Mouse (Mus musculus): Measurements from ENCODE around the gene Tmem131. TPM values are rescaled to one million over a fixed set of nuclear protein-coding genes. Genes with fewer than 3 reads are reported as not detected.

Gene Tmem131
- polyA plus RNA-seq, 1 experiment from 2014 or later: 19.3 TPM

GRCm38 (mm10) chr1:36874874-36875561, 68.4 kb downstream of the Tmem131 start:
- no peak for DNase-seq (ENCODE audit: low spot score)
- H3K4me2 ChIP-seq (ENCODE audit: low read depth): no peak overlapping the region
- no peak for ATAC-seq (ENCODE audit: insufficient read depth, low FRiP score, low TSS enrichment)
- H3K4me1 ChIP-seq (ENCODE audit: control insufficient read depth, insufficient read depth, low read length): no peaks in the 10 kb centered on the region
- no peak overlapping the region for H3K27ac ChIP-seq (ENCODE audit: low read depth, low read length)
- H3K36me3 ChIP-seq (ENCODE audit: control insufficient read depth, insufficient read depth, low read length): no peaks in the 10 kb centered on the region
- no peak overlapping the region for H3K9ac ChIP-seq (ENCODE audit: low read length)
- no peaks in the 10 kb centered on the region for H3K27me3 ChIP-seq (ENCODE audit: control insufficient read depth, insufficient read depth, low read length)
- 85% methylated on average over 8 of the region's 8 CpGs for WGBS
- no peaks in the 10 kb centered on the region for H3K9me3 ChIP-seq (ENCODE audit: control insufficient read depth, low read length)
- no peak overlapping the region for H3K4me3 ChIP-seq (ENCODE audit: low read depth, low read length)

- Histone ChIP-seq H3K4me2 (ENCODE audit: low read depth) (no peak overlapping the region), H3K4me1 (ENCODE audit: control insufficient read depth, insufficient read depth, low read length) (no peaks in the 10 kb centered on the region), H3K4me3 (ENCODE audit: low read depth, low read length) (no peak overlapping the region), H3K9me3 (ENCODE audit: control insufficient read depth, low read length) (no peaks in the 10 kb centered on the region), H3K36me3 (ENCODE audit: control insufficient read depth, insufficient read depth, low read length) (no peaks in the 10 kb centered on the region; the same call in 1 of the 2 replicates), H3K9ac (ENCODE audit: low read length) (no peak overlapping the region), H3K27ac (ENCODE audit: low read depth, low read length) (no peak overlapping the region), H3K27me3 (ENCODE audit: control insufficient read depth, insufficient read depth, low read length) (no peaks in the 10 kb centered on the region)
- WGBS: 77% methylated on average over 4 of the region's 4 CpGs
- no peak for DNase-seq (ENCODE audit: low spot score)
- ATAC-seq (ENCODE audit: insufficient read depth, low FRiP score, low TSS enrichment): no peak
Observed at GRCm38 (mm10) chr1:36871238-36871637, 72.2 kb downstream of the Tmem131 start.

DNA sequence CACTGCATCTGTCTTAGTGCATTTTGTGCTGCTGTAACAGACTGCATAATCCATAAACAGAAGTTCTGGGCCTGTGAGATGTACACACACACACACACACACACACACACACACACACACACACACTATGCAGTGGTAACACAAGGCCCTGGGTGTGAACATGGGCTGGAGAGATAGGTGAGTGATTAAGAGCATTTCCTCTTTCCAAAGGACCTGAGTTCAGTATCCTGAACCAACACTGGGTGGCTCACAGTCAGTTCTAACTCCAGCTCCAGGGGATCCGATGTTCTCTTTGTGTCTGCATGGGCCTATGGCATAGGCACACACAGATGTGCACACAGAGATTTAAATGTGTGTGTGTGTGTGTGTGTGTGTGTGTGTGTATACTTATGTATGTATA, 72.9 kb downstream of the Tmem131 start:
- no peak overlapping the region for H3K9ac ChIP-seq (ENCODE audit: low read length)

GRCm38 (mm10) chr1:36864757-36865156, 78.7 kb downstream of the Tmem131 start:
- ATAC-seq (ENCODE audit: insufficient read depth, low FRiP score, low TSS enrichment) (no peak), DNase-seq (ENCODE audit: low spot score) (no peak)
- no peaks in the 10 kb centered on the region for H3K27me3 ChIP-seq (ENCODE audit: control insufficient read depth, insufficient read depth, low read length)
- no peak overlapping the region for H3K27ac ChIP-seq (ENCODE audit: low read depth, low read length)
- no peaks in the 10 kb centered on the region for H3K9me3 ChIP-seq (ENCODE audit: control insufficient read depth, low read length)
- no peaks in the 10 kb centered on the region for H3K4me1 ChIP-seq (ENCODE audit: control insufficient read depth, insufficient read depth, low read length)
- no peak overlapping the region for H3K9ac ChIP-seq (ENCODE audit: low read length)
- WGBS: 73% methylated on average over 3 of the region's 3 CpGs
- no peak overlapping the region for H3K4me2 ChIP-seq (ENCODE audit: low read depth)
- H3K36me3 ChIP-seq (ENCODE audit: control insufficient read depth, insufficient read depth, low read length): no peaks in the 10 kb centered on the region; the same call in none of the 2 replicates
- no peak overlapping the region for H3K4me3 ChIP-seq (ENCODE audit: low read depth, low read length)

More for the DNA sequence above, 72.9 kb downstream of the Tmem131 start:
- Histone ChIP-seq H3K9me3 (ENCODE audit: control insufficient read depth, low read length) (no peaks in the 10 kb centered on the region), H3K4me2 (ENCODE audit: low read depth) (no peak overlapping the region), H3K27me3 (ENCODE audit: control insufficient read depth, insufficient read depth, low read length) (no peaks in the 10 kb centered on the region), H3K27ac (ENCODE audit: low read depth, low read length) (no peak overlapping the region), H3K4me3 (ENCODE audit: low read depth, low read length) (no peak overlapping the region), H3K4me1 (ENCODE audit: control insufficient read depth, insufficient read depth, low read length) (no peaks in the 10 kb centered on the region), H3K36me3 (ENCODE audit: control insufficient read depth, insufficient read depth, low read length) (no peaks in the 10 kb centered on the region; the same call in 1 of the 2 replicates)
- ATAC-seq (ENCODE audit: insufficient read depth, low FRiP score, low TSS enrichment) (no peak), DNase-seq (ENCODE audit: low spot score) (no peak)
- WGBS: 89% methylated on average over 1 of the region's 1 CpGs

DNA sequence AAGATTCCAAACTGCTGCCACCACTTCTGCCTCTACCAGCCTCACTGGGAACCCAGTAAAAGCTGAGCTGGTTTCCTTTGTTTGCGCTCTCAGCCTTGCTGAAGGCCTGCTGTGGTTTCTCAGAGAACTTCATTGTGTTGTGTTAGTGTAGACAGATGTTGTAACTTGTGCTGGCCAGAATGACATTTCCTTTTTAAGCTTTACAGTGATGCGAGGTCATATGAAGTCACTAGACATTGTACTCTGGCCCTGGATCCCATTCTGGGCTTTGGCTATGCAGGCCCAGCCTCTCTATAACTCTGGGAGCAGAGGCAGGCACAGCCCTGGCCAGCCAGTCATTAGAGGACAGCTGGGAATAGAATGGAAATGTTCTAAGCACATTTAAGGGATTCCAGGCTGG, 81.7 kb downstream of the Tmem131 start:
- H3K9me3 ChIP-seq (ENCODE audit: control insufficient read depth, low read length): no peaks in the 10 kb centered on the region

DNA sequence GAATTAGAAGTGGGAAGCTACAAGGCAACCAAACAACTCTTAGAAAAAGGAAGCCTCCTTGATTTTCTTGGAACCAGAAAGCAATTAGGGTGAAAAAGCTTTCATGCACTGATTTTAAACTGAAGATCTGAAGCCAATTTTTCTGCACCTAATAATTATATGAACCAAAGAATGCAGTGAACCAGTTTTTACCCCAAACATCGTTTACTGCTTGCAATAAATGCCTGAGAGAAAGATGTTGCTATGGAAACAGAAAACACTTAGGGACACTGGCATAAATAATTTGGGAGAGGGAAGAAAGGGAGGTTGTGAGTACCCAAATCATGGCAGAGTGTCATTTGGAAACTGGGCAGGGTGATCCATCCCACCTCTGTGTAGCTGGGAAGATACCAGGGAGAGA, 82.6 kb downstream of the Tmem131 start:
- no peaks in the 10 kb centered on the region for H3K27me3 ChIP-seq (ENCODE audit: control insufficient read depth, insufficient read depth, low read length)
- H3K4me1 ChIP-seq (ENCODE audit: control insufficient read depth, insufficient read depth, low read length): no peaks in the 10 kb centered on the region
- no peak overlapping the region for H3K9ac ChIP-seq (ENCODE audit: low read length)
- H3K9me3 ChIP-seq (ENCODE audit: control insufficient read depth, low read length): no peaks in the 10 kb centered on the region
- ATAC-seq (ENCODE audit: insufficient read depth, low FRiP score, low TSS enrichment): no peak
- H3K4me3 ChIP-seq (ENCODE audit: low read depth, low read length): no peak overlapping the region
- no peaks in the 10 kb centered on the region; the same call in 1 of the 2 replicates for H3K36me3 ChIP-seq (ENCODE audit: control insufficient read depth, insufficient read depth, low read length)
- H3K27ac ChIP-seq (ENCODE audit: low read depth, low read length): no peak overlapping the region
- no peak for DNase-seq (ENCODE audit: low spot score)
- H3K4me2 ChIP-seq (ENCODE audit: low read depth): no peak overlapping the region
- 39% methylated on average over 1 of the region's 1 CpGs for WGBS

More for the DNA sequence above, 81.7 kb downstream of the Tmem131 start:
- Histone ChIP-seq H3K4me3 (ENCODE audit: low read depth, low read length) (no peak overlapping the region), H3K36me3 (ENCODE audit: control insufficient read depth, insufficient read depth, low read length) (no peaks in the 10 kb centered on the region; the same call in 1 of the 2 replicates), H3K4me1 (ENCODE audit: control insufficient read depth, insufficient read depth, low read length) (no peaks in the 10 kb centered on the region), H3K27me3 (ENCODE audit: control insufficient read depth, insufficient read depth, low read length) (no peaks in the 10 kb centered on the region), H3K4me2 (ENCODE audit: low read depth) (no peak overlapping the region), H3K9ac (ENCODE audit: low read length) (no peak overlapping the region), H3K27ac (ENCODE audit: low read depth, low read length) (no peak overlapping the region)
- WGBS: 82% methylated on average over 2 of the region's 2 CpGs
- ATAC-seq (ENCODE audit: insufficient read depth, low FRiP score, low TSS enrichment): no peak
- no peak for DNase-seq (ENCODE audit: low spot score)

- no peaks in the 10 kb centered on the region for H3K27me3 ChIP-seq (ENCODE audit: control insufficient read depth, insufficient read depth, low read length)
- no peak overlapping the region for H3K9ac ChIP-seq (ENCODE audit: low read length)
- no peak overlapping the region for H3K4me2 ChIP-seq (ENCODE audit: low read depth)
- ATAC-seq (ENCODE audit: insufficient read depth, low FRiP score, low TSS enrichment) (no peak), DNase-seq (ENCODE audit: low spot score) (no peak)
- H3K4me3 ChIP-seq (ENCODE audit: low read depth, low read length): no peak overlapping the region
- H3K27ac ChIP-seq (ENCODE audit: low read depth, low read length): no peak overlapping the region
- whole genome bisulfite sequencing: 62% methylated on average over 4 of the region's 4 CpGs
- H3K4me1 ChIP-seq (ENCODE audit: control insufficient read depth, insufficient read depth, low read length): no peaks in the 10 kb centered on the region
- H3K36me3 ChIP-seq (ENCODE audit: control insufficient read depth, insufficient read depth, low read length): no peaks in the 10 kb centered on the region; the same call in 1 of the 2 replicates
- no peaks in the 10 kb centered on the region for H3K9me3 ChIP-seq (ENCODE audit: control insufficient read depth, low read length)
Observed at GRCm38 (mm10) chr1:36860431-36860849, 83.0 kb downstream of the Tmem131 start.

GRCm38 (mm10) chr1:36857081-36857480, 86.4 kb downstream of the Tmem131 start:
- Histone ChIP-seq H3K9ac (ENCODE audit: low read length) (no peak overlapping the region), H3K36me3 (ENCODE audit: control insufficient read depth, insufficient read depth, low read length) (no peaks in the 10 kb centered on the region; the same call in 1 of the 2 replicates), H3K9me3 (ENCODE audit: control insufficient read depth, low read length) (no peaks in the 10 kb centered on the region), H3K4me2 (ENCODE audit: low read depth) (no peak overlapping the region), H3K27me3 (ENCODE audit: control insufficient read depth, insufficient read depth, low read length) (no peaks in the 10 kb centered on the region), H3K27ac (ENCODE audit: low read depth, low read length) (no peak overlapping the region), H3K4me1 (ENCODE audit: control insufficient read depth, insufficient read depth, low read length) (no peaks in the 10 kb centered on the region), H3K4me3 (ENCODE audit: low read depth, low read length) (no peak overlapping the region)
- ATAC-seq (ENCODE audit: insufficient read depth, low FRiP score, low TSS enrichment) (no peak), DNase-seq (ENCODE audit: low spot score) (no peak)
- over 99% methylated on average over 6 of the region's 6 CpGs for WGBS

- H3K27ac ChIP-seq (ENCODE audit: low read depth, low read length): no peak overlapping the region
- no peaks in the 10 kb centered on the region for H3K9me3 ChIP-seq (ENCODE audit: control insufficient read depth, low read length)
- ATAC-seq (ENCODE audit: insufficient read depth, low FRiP score, low TSS enrichment): no peak
- H3K4me2 ChIP-seq (ENCODE audit: low read depth): no peak overlapping the region
- WGBS: 68% methylated on average over 10 of the region's 10 CpGs
- no peak for DNase-seq (ENCODE audit: low spot score)
- H3K36me3 ChIP-seq (ENCODE audit: control insufficient read depth, insufficient read depth, low read length): no peaks in the 10 kb centered on the region; the same call in 1 of the 2 replicates
- no peak overlapping the region for H3K9ac ChIP-seq (ENCODE audit: low read length)
- no peak overlapping the region for H3K4me3 ChIP-seq (ENCODE audit: low read depth, low read length)
- no peaks in the 10 kb centered on the region for H3K27me3 ChIP-seq (ENCODE audit: control insufficient read depth, insufficient read depth, low read length)
- H3K4me1 ChIP-seq (ENCODE audit: control insufficient read depth, insufficient read depth, low read length): no peaks in the 10 kb centered on the region
Observed at GRCm38 (mm10) chr1:36854198-36854765, 89.2 kb downstream of the Tmem131 start.

Measured in neural tube, embryonic 11.5 days (tissue).